Mouse (Mus musculus): Measurements from ENCODE around the gene Ptpro. TPM values are rescaled to one million over a fixed set of nuclear protein-coding genes. Genes with fewer than 3 reads are reported as not detected.

Ptpro gene
- polyA plus RNA-seq, 1 experiment from 2014 or later: 1.8 TPM

DNA sequence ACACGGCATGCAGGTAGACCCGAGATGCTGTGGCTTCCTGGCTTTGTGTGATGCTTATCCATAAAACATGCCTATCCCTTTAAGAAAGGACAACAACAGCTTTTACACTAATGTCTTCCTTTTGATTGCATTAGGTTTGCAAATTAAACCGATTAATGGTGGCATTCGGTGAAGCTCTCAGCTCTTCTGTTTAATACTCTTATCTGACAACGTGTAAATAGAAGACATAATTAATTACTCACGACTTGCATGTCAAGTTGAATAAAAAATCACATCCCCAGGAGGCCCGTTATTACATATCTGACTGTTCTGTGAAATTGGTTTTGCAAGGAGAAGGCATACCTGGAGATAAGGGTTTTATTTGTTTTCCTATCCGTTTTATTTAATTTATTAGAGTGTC lies 15.9 kb downstream of the Ptpro start:
- WGBS: 84% methylated on average over 8 of the region's 8 CpGs
- ATAC-seq (ENCODE audit: low FRiP score, low read depth): no peak
- Histone ChIP-seq H3K4me2 (replicated peaks) (no peak overlapping the region), H3K4me3 (no peak overlapping the region), H3K27ac (no peak overlapping the region), H3K9ac (no peak overlapping the region), H3K4me1 (no peaks in the 10 kb centered on the region), H3K36me3 (no peaks in the 10 kb centered on the region), H3K27me3 (no peaks in the 10 kb centered on the region), H3K9me3 (no peaks in the 10 kb centered on the region)

- no peak for ATAC-seq (ENCODE audit: low FRiP score, low read depth)
- Histone ChIP-seq H3K4me3 (no peak overlapping the region), H3K4me2 (replicated peaks) (no peak overlapping the region), H3K27ac (no peak overlapping the region), H3K9me3 (no peaks in the 10 kb centered on the region), H3K9ac (no peak overlapping the region), H3K36me3 (no peaks in the 10 kb centered on the region), H3K4me1 (no peaks in the 10 kb centered on the region), H3K27me3 (no peaks in the 10 kb centered on the region)
- WGBS: 89% methylated on average over 10 of the region's 10 CpGs
These were observed 16.5 kb downstream of the Ptpro start for GRCm38 (mm10) chr6:137268592-137268991.

DNA sequence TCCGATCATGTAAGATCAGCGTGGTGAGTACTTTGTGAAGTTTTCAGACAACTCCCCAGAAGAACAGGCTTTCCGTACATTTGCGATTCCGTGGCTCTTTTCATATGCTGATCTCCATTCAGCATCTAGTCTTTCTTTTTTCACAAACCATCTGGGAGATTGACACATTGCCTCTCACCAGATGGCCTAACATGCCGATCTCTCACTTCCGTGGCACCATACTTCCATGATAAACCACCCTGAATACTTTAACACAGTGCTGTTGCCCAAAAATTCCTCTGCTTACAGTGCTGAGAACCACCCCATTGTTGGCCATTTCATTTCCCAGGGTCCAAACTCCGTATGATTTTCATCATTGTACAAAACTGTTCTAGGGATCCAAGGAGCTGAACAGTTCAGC lies 20.4 kb downstream of the Ptpro start:
- no peak overlapping the region for H3K4me2 ChIP-seq (replicated peaks)
- H3K9me3 ChIP-seq: no peaks in the 10 kb centered on the region
- no peak for ATAC-seq (ENCODE audit: low FRiP score, low read depth)
- H3K4me3 ChIP-seq: no peak overlapping the region
- no peaks in the 10 kb centered on the region for H3K36me3 ChIP-seq
- no peaks in the 10 kb centered on the region for H3K4me1 ChIP-seq
- H3K9ac ChIP-seq: no peak overlapping the region
- H3K27me3 ChIP-seq: no peaks in the 10 kb centered on the region
- 90% methylated on average over 8 of the region's 8 CpGs for WGBS
- H3K27ac ChIP-seq: no peak overlapping the region

- no peaks in the 10 kb centered on the region for H3K27me3 ChIP-seq
- H3K4me3 ChIP-seq: no peak overlapping the region
- H3K4me2 ChIP-seq (replicated peaks): no peak overlapping the region
- H3K9me3 ChIP-seq: no peaks in the 10 kb centered on the region
- no peaks in the 10 kb centered on the region for H3K36me3 ChIP-seq
- no peak overlapping the region for H3K27ac ChIP-seq
- 80% methylated on average over 12 of the region's 12 CpGs for WGBS
- no peaks in the 10 kb centered on the region for H3K4me1 ChIP-seq
- no peak overlapping the region for H3K9ac ChIP-seq
- no peak for ATAC-seq (ENCODE audit: low FRiP score, low read depth)
These were observed 25.5 kb downstream of the Ptpro start for GRCm38 (mm10) chr6:137277587-137277994.

GRCm38 (mm10) chr6:137279576-137279975 lies 27.5 kb downstream of the Ptpro start:
- H3K4me3 ChIP-seq: no peak overlapping the region
- no peaks in the 10 kb centered on the region for H3K9me3 ChIP-seq
- no peak overlapping the region for H3K4me2 ChIP-seq (replicated peaks)
- H3K36me3 ChIP-seq: no peaks in the 10 kb centered on the region
- no peak overlapping the region for H3K9ac ChIP-seq
- no peak overlapping the region for H3K27ac ChIP-seq
- peaks cover 2% of the 10 kb centered on the region; the same call in 1 of the 2 replicates for H3K27me3 ChIP-seq
- H3K4me1 ChIP-seq: no peaks in the 10 kb centered on the region
- WGBS: 60% methylated on average over 7 of the region's 7 CpGs
- ATAC-seq (ENCODE audit: low FRiP score, low read depth): peak; percentile 36; the same call in 1 of the 2 replicates

DNA sequence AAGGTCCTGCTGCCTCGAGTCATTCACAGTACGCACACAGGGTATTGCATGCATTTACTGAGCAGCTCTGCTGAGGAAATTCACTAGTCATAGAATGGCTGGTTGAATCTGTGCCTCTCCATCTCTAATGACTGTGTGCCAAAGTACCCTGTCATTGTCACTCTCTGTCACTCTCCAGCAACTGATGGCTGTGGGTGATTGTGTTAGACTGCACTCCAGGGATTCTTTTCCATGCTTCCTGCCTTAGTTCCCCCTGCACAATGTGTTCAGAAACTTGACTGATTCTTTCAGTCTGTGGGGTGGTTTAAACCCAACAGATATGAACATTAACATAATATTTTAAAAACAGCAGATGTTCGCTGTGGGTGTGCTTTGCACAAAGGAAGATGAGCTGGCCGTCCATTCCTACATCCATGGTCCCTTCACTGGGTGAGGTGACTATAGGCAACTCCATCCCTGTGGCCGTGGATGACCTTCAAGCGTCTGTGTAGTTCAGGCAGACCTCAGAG lies 29.5 kb downstream of the Ptpro start:
- H3K9ac ChIP-seq: no peak overlapping the region
- ATAC-seq (ENCODE audit: low FRiP score, low read depth): no peak
- H3K27ac ChIP-seq: no peak overlapping the region
- H3K9me3 ChIP-seq: no peaks in the 10 kb centered on the region
- no peak overlapping the region for H3K4me3 ChIP-seq
- no peaks in the 10 kb centered on the region for H3K36me3 ChIP-seq
- H3K27me3 ChIP-seq: peaks cover 2% of the 10 kb centered on the region; the same call in 1 of the 2 replicates
- WGBS: 78% methylated on average over 6 of the region's 6 CpGs
- no peak overlapping the region for H3K4me2 ChIP-seq (replicated peaks)
- no peaks in the 10 kb centered on the region for H3K4me1 ChIP-seq

DNA sequence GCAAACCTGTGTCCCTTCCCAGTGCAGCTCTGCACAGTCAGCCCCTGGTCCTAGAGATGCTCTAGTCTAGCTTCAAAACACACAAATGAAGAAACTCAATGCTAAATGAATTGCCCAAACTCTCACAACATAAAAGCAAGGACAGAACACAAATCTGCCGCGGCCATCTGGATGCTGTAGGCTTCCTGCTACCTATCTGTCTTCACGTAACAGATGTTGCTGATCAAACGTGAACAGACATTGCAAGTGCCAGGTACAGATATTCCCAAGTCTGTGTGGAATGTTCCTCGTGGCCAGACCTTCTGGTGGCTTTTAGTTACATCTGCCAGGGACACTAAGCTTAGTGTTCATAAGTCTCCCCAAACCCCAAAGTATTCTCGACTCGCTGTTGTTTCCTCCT lies 29.9 kb downstream of the Ptpro start:
- Histone ChIP-seq H3K36me3 (no peaks in the 10 kb centered on the region), H3K9me3 (no peaks in the 10 kb centered on the region), H3K4me3 (no peak overlapping the region), H3K27me3 (peaks cover 2% of the 10 kb centered on the region; the same call in 1 of the 2 replicates), H3K4me1 (no peaks in the 10 kb centered on the region), H3K4me2 (replicated peaks) (no peak overlapping the region), H3K27ac (no peak overlapping the region), H3K9ac (no peak overlapping the region)
- 64% methylated on average over 7 of the region's 7 CpGs for WGBS
- no peak for ATAC-seq (ENCODE audit: low FRiP score, low read depth)

- Histone ChIP-seq H3K9ac (no peak overlapping the region), H3K4me2 (replicated peaks) (no peak overlapping the region), H3K36me3 (no peaks in the 10 kb centered on the region), H3K27ac (no peak overlapping the region), H3K27me3 (peaks cover 2% of the 10 kb centered on the region; the same call in 1 of the 2 replicates), H3K4me1 (no peaks in the 10 kb centered on the region), H3K9me3 (no peaks in the 10 kb centered on the region), H3K4me3 (no peak overlapping the region)
- 89% methylated on average over 6 of the region's 6 CpGs for WGBS
- no peak for ATAC-seq (ENCODE audit: low FRiP score, low read depth)
These were observed 34.3 kb downstream of the Ptpro start for GRCm38 (mm10) chr6:137286376-137286775.

DNA sequence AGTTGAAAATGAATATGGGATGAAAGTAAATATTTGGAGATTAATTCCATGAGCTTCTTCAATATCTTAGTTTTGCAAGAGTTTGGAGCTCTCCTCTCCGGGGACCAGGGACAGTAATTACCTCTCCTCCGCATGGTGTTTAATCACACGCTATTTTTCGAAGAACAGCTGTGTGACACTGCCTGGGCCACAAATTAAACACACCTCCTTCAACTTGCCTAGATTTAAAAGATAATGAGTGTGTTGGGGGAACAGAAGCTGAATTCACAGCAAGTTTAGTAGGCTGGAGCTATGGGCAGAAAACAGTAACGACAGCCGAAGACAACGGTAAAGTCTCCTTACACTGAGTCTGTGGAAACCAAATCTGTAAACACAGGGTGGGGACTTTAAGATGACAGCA lies 35.7 kb downstream of the Ptpro start:
- Histone ChIP-seq H3K36me3 (no peaks in the 10 kb centered on the region), H3K9ac (no peak overlapping the region), H3K4me2 (replicated peaks) (no peak overlapping the region), H3K4me1 (no peaks in the 10 kb centered on the region), H3K4me3 (no peak overlapping the region), H3K27ac (no peak overlapping the region), H3K9me3 (no peaks in the 10 kb centered on the region), H3K27me3 (peaks cover 2% of the 10 kb centered on the region; the same call in 1 of the 2 replicates)
- 76% methylated on average over 7 of the region's 7 CpGs for WGBS
- no peak for ATAC-seq (ENCODE audit: low FRiP score, low read depth)

DNA sequence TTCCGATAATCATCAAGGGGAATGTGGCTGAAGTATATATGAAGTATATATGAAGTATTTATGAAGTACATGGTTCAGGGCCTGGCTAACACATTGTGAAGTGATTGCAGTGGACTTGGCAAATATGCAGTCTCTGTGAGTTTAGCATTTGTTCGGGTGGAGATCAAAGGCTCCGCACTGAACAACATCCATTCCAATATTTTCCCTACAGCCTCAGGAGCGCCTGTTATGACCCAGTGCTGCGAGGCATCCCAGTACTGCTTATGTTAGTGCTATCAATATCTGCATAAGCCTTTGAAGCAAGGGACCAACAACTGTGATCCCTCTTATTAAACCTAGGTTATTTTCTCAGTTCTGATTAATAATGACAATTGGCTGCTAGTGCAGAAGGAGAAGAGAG lies 36.1 kb downstream of the Ptpro start:
- Histone ChIP-seq H3K4me1 (no peaks in the 10 kb centered on the region), H3K4me2 (replicated peaks) (no peak overlapping the region), H3K36me3 (no peaks in the 10 kb centered on the region), H3K9ac (no peak overlapping the region), H3K4me3 (no peak overlapping the region), H3K27me3 (peaks cover 2% of the 10 kb centered on the region; the same call in 1 of the 2 replicates), H3K9me3 (no peaks in the 10 kb centered on the region), H3K27ac (no peak overlapping the region)
- WGBS: 89% methylated on average over 5 of the region's 5 CpGs
- no peak for ATAC-seq (ENCODE audit: low FRiP score, low read depth)

DNA sequence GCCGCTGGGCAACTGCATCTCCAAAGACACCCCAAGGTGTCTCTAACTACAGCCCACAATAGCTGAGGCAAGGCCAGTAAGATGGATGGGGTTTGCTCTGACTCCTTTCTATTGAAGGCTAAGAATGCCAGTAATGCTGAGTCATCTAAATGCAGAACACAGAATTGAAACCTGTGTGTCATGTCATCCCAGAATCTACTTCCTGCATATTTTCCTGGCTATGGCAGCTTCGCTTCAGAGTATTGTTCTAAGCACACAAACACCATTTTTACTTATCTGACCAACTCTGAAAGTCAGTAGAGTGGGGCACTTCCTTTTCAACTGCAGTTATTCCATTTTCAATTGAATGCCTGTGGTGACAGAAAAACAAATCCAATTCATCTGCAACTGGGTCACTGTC lies 40.3 kb downstream of the Ptpro start:
- WGBS: 78% methylated on average over 2 of the region's 2 CpGs
- peaks cover 5% of the 10 kb centered on the region; the same call in 1 of the 2 replicates for H3K9me3 ChIP-seq
- H3K27ac ChIP-seq: no peak overlapping the region
- no peaks in the 10 kb centered on the region for H3K27me3 ChIP-seq
- H3K9ac ChIP-seq: no peak overlapping the region
- peaks cover 16% of the 10 kb centered on the region for H3K4me1 ChIP-seq
- no peaks in the 10 kb centered on the region for H3K36me3 ChIP-seq
- no peak for ATAC-seq (ENCODE audit: low FRiP score, low read depth)
- no peak overlapping the region for H3K4me2 ChIP-seq (replicated peaks)
- H3K4me3 ChIP-seq: no peak overlapping the region

DNA sequence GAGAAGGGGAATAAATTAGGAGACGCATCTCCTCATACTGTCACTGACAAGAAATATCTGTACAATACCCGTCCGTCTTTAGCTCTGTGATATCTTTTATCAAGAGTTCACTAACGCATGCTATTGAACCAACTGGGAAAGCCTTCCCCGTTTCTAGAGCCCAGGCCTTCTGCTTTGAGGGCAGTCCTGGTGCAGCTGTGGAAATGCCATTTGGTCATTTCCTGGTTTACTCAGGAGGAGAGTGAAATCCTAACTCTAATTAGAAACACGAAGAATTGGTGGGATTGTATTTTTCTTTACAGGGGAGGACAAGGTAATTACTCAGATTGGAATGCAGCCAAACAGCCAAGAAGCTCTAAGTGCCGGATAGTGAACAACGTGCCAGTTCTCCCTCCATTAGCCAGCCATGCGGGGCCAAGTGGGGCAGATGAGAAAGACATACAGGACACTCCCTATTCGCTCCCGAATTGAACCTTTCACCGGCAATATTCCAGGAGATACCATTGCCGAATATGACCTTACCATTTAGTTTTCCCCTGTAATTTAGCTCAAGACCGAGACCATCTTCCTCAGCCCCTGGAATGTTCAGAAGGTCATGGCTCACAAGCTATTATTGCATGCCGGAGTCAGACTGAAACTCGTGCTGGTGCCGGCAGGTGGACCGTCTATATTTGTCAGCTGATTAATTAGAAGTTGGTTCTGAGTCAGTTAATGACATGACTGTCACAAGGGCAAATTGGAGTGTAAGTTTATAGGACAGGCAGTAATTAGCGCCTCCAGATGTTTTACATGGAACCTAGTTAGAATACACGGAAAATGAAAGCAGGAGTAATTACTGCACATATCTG lies 43.1 kb downstream of the Ptpro start:
- H3K4me3 ChIP-seq: no peak overlapping the region
- peak; percentile 40; the same call in 1 of the 2 replicates for ATAC-seq (ENCODE audit: low FRiP score, low read depth)
- H3K27me3 ChIP-seq: no peaks in the 10 kb centered on the region
- peaks cover 19% of the 10 kb centered on the region for H3K4me1 ChIP-seq
- H3K36me3 ChIP-seq: no peaks in the 10 kb centered on the region
- no peak overlapping the region for H3K27ac ChIP-seq
- H3K9ac ChIP-seq: no peak overlapping the region
- no peak overlapping the region for H3K4me2 ChIP-seq (replicated peaks)
- WGBS: 44% methylated on average over 20 of the region's 20 CpGs
- H3K9me3 ChIP-seq: peaks cover 5% of the 10 kb centered on the region; the same call in 1 of the 2 replicates
